Mouse (Mus musculus): ENCODE measurements at regions not wholly inside any gene's neighbourhood (a gene's known extent, or its start where the extent isn't known, plus 50 kb on each side); places are given as distances from the start of the nearest gene placed in this dataset.

GRCm38 (mm10) chr15:11607489-11607888 is 208.0 kb upstream of the Tars start:
- H3K4me1 ChIP-seq (ENCODE audit: control insufficient read depth, insufficient read depth, low read length) = no peaks in the 10 kb centered on the region
- no peaks in the 10 kb centered on the region for H3K36me3 ChIP-seq (ENCODE audit: control insufficient read depth, insufficient read depth, low read length)
- no peak for ATAC-seq (ENCODE audit: insufficient read depth, low FRiP score, low TSS enrichment)
- H3K9ac ChIP-seq (ENCODE audit: low read length) = no peak overlapping the region
- no peak overlapping the region for H3K4me3 ChIP-seq (ENCODE audit: low read depth, low read length)
- no peak for DNase-seq (ENCODE audit: low spot score)
- H3K9me3 ChIP-seq (ENCODE audit: control insufficient read depth, low read length) = no peaks in the 10 kb centered on the region
- H3K27ac ChIP-seq (ENCODE audit: low read depth, low read length) = no peak overlapping the region
- no peaks in the 10 kb centered on the region for H3K27me3 ChIP-seq (ENCODE audit: control insufficient read depth, insufficient read depth, low read length)
- H3K4me2 ChIP-seq (ENCODE audit: low read depth) = no peak overlapping the region

GRCm38 (mm10) chr15:11605677-11606076 is 206.2 kb upstream of the Tars start:
- no peak overlapping the region for H3K27ac ChIP-seq (ENCODE audit: low read depth, low read length)
- H3K36me3 ChIP-seq (ENCODE audit: control insufficient read depth, insufficient read depth, low read length) = no peaks in the 10 kb centered on the region
- ATAC-seq (ENCODE audit: insufficient read depth, low FRiP score, low TSS enrichment) (no peak), DNase-seq (ENCODE audit: low spot score) (no peak)
- H3K27me3 ChIP-seq (ENCODE audit: control insufficient read depth, insufficient read depth, low read length) = no peaks in the 10 kb centered on the region
- no peak overlapping the region for H3K4me2 ChIP-seq (ENCODE audit: low read depth)
- no peak overlapping the region for H3K9ac ChIP-seq (ENCODE audit: low read length)
- H3K4me1 ChIP-seq (ENCODE audit: control insufficient read depth, insufficient read depth, low read length) = no peaks in the 10 kb centered on the region
- no peak overlapping the region for H3K4me3 ChIP-seq (ENCODE audit: low read depth, low read length)
- 83% methylated on average over 4 of the region's 4 CpGs for WGBS
- no peaks in the 10 kb centered on the region for H3K9me3 ChIP-seq (ENCODE audit: control insufficient read depth, low read length)

- H3K4me3 ChIP-seq (ENCODE audit: low read depth, low read length) = no peak overlapping the region
- no peak overlapping the region for H3K9ac ChIP-seq (ENCODE audit: low read length)
- H3K27ac ChIP-seq (ENCODE audit: low read depth, low read length) = no peak overlapping the region
- no peaks in the 10 kb centered on the region for H3K27me3 ChIP-seq (ENCODE audit: control insufficient read depth, insufficient read depth, low read length)
- H3K9me3 ChIP-seq (ENCODE audit: control insufficient read depth, low read length) = no peaks in the 10 kb centered on the region
- 86% methylated on average over 6 of the region's 6 CpGs for WGBS
- H3K4me1 ChIP-seq (ENCODE audit: control insufficient read depth, insufficient read depth, low read length) = no peaks in the 10 kb centered on the region
- ATAC-seq (ENCODE audit: insufficient read depth, low FRiP score, low TSS enrichment) = no peak
- H3K36me3 ChIP-seq (ENCODE audit: control insufficient read depth, insufficient read depth, low read length) = no peaks in the 10 kb centered on the region
- H3K4me2 ChIP-seq (ENCODE audit: low read depth) = no peak overlapping the region
- no peak for DNase-seq (ENCODE audit: low spot score)
Observed at GRCm38 (mm10) chr15:11597021-11597420, 197.6 kb upstream of the Tars start.

GRCm38 (mm10) chr15:11590542-11591116 is 191.2 kb upstream of the Tars start:
- no peak overlapping the region for H3K9ac ChIP-seq (ENCODE audit: low read length)
- no peak overlapping the region for H3K4me3 ChIP-seq (ENCODE audit: low read depth, low read length)
- ATAC-seq (ENCODE audit: insufficient read depth, low FRiP score, low TSS enrichment) (no peak), DNase-seq (ENCODE audit: low spot score) (no peak)
- H3K36me3 ChIP-seq (ENCODE audit: control insufficient read depth, insufficient read depth, low read length) = no peaks in the 10 kb centered on the region
- 56% methylated on average over 9 of the region's 9 CpGs for WGBS
- H3K4me2 ChIP-seq (ENCODE audit: low read depth) = no peak overlapping the region
- H3K4me1 ChIP-seq (ENCODE audit: control insufficient read depth, insufficient read depth, low read length) = no peaks in the 10 kb centered on the region
- H3K27ac ChIP-seq (ENCODE audit: low read depth, low read length) = no peak overlapping the region
- no peaks in the 10 kb centered on the region for H3K27me3 ChIP-seq (ENCODE audit: control insufficient read depth, insufficient read depth, low read length)
- no peaks in the 10 kb centered on the region for H3K9me3 ChIP-seq (ENCODE audit: control insufficient read depth, low read length)

GRCm38 (mm10) chr15:11589795-11590194 is 190.3 kb upstream of the Tars start:
- 71% methylated on average over 7 of the region's 7 CpGs for WGBS
- Histone ChIP-seq H3K9me3 (ENCODE audit: control insufficient read depth, low read length) (no peaks in the 10 kb centered on the region), H3K27ac (ENCODE audit: low read depth, low read length) (no peak overlapping the region), H3K36me3 (ENCODE audit: control insufficient read depth, insufficient read depth, low read length) (no peaks in the 10 kb centered on the region), H3K9ac (ENCODE audit: low read length) (no peak overlapping the region), H3K27me3 (ENCODE audit: control insufficient read depth, insufficient read depth, low read length) (no peaks in the 10 kb centered on the region), H3K4me2 (ENCODE audit: low read depth) (no peak overlapping the region), H3K4me3 (ENCODE audit: low read depth, low read length) (no peak overlapping the region), H3K4me1 (ENCODE audit: control insufficient read depth, insufficient read depth, low read length) (no peaks in the 10 kb centered on the region)
- DNase-seq (ENCODE audit: low spot score) = no peak
- ATAC-seq (ENCODE audit: insufficient read depth, low FRiP score, low TSS enrichment) = no peak

GRCm38 (mm10) chr15:11586384-11586783 is 186.9 kb upstream of the Tars start:
- 92% methylated on average over 2 of the region's 2 CpGs for WGBS
- no peak for DNase-seq (ENCODE audit: low spot score)
- Histone ChIP-seq H3K9me3 (ENCODE audit: control insufficient read depth, low read length) (no peaks in the 10 kb centered on the region), H3K4me2 (ENCODE audit: low read depth) (no peak overlapping the region), H3K4me1 (ENCODE audit: control insufficient read depth, insufficient read depth, low read length) (no peaks in the 10 kb centered on the region), H3K4me3 (ENCODE audit: low read depth, low read length) (no peak overlapping the region), H3K27ac (ENCODE audit: low read depth, low read length) (no peak overlapping the region), H3K9ac (ENCODE audit: low read length) (no peak overlapping the region), H3K36me3 (ENCODE audit: control insufficient read depth, insufficient read depth, low read length) (no peaks in the 10 kb centered on the region), H3K27me3 (ENCODE audit: control insufficient read depth, insufficient read depth, low read length) (no peaks in the 10 kb centered on the region)
- no peak for ATAC-seq (ENCODE audit: insufficient read depth, low FRiP score, low TSS enrichment)

- ATAC-seq (ENCODE audit: insufficient read depth, low FRiP score, low TSS enrichment) (no peak), DNase-seq (ENCODE audit: low spot score) (no peak)
- Histone ChIP-seq H3K4me2 (ENCODE audit: low read depth) (no peak overlapping the region), H3K36me3 (ENCODE audit: control insufficient read depth, insufficient read depth, low read length) (no peaks in the 10 kb centered on the region), H3K9me3 (ENCODE audit: control insufficient read depth, low read length) (no peaks in the 10 kb centered on the region), H3K4me1 (ENCODE audit: control insufficient read depth, insufficient read depth, low read length) (no peaks in the 10 kb centered on the region), H3K27ac (ENCODE audit: low read depth, low read length) (no peak overlapping the region), H3K27me3 (ENCODE audit: control insufficient read depth, insufficient read depth, low read length) (no peaks in the 10 kb centered on the region), H3K9ac (ENCODE audit: low read length) (no peak overlapping the region), H3K4me3 (ENCODE audit: low read depth, low read length) (no peak overlapping the region)
- 59% methylated on average over 2 of the region's 2 CpGs for WGBS
Observed at GRCm38 (mm10) chr15:11584155-11584554, 184.7 kb upstream of the Tars start.

- no peak overlapping the region for H3K27ac ChIP-seq (ENCODE audit: low read depth, low read length)
- 54% methylated on average over 1 of the region's 1 CpGs for WGBS
- DNase-seq (ENCODE audit: low spot score) = no peak
- no peak overlapping the region for H3K4me2 ChIP-seq (ENCODE audit: low read depth)
- no peaks in the 10 kb centered on the region for H3K9me3 ChIP-seq (ENCODE audit: control insufficient read depth, low read length)
- H3K27me3 ChIP-seq (ENCODE audit: control insufficient read depth, insufficient read depth, low read length) = no peaks in the 10 kb centered on the region
- no peak overlapping the region for H3K9ac ChIP-seq (ENCODE audit: low read length)
- no peaks in the 10 kb centered on the region for H3K36me3 ChIP-seq (ENCODE audit: control insufficient read depth, insufficient read depth, low read length)
- no peak for ATAC-seq (ENCODE audit: insufficient read depth, low FRiP score, low TSS enrichment)
- H3K4me1 ChIP-seq (ENCODE audit: control insufficient read depth, insufficient read depth, low read length) = no peaks in the 10 kb centered on the region
- no peak overlapping the region for H3K4me3 ChIP-seq (ENCODE audit: low read depth, low read length)
Observed at GRCm38 (mm10) chr15:11578331-11578730, 178.9 kb upstream of the Tars start.

- H3K9ac ChIP-seq (ENCODE audit: low read length) = no peak overlapping the region
- no peaks in the 10 kb centered on the region for H3K36me3 ChIP-seq (ENCODE audit: control insufficient read depth, insufficient read depth, low read length)
- H3K27me3 ChIP-seq (ENCODE audit: control insufficient read depth, insufficient read depth, low read length) = no peaks in the 10 kb centered on the region
- no peaks in the 10 kb centered on the region for H3K9me3 ChIP-seq (ENCODE audit: control insufficient read depth, low read length)
- H3K4me3 ChIP-seq (ENCODE audit: low read depth, low read length) = no peak overlapping the region
- no peak overlapping the region for H3K27ac ChIP-seq (ENCODE audit: low read depth, low read length)
- no peaks in the 10 kb centered on the region for H3K4me1 ChIP-seq (ENCODE audit: control insufficient read depth, insufficient read depth, low read length)
- 93% methylated on average over 2 of the region's 2 CpGs for WGBS
- ATAC-seq (ENCODE audit: insufficient read depth, low FRiP score, low TSS enrichment) (no peak), DNase-seq (ENCODE audit: low spot score) (no peak)
- H3K4me2 ChIP-seq (ENCODE audit: low read depth) = no peak overlapping the region
Observed at GRCm38 (mm10) chr15:11574359-11574758, 174.9 kb upstream of the Tars start.
